Mouse (Mus musculus): ENCODE results near the gene Ythdf2.

DNA sequence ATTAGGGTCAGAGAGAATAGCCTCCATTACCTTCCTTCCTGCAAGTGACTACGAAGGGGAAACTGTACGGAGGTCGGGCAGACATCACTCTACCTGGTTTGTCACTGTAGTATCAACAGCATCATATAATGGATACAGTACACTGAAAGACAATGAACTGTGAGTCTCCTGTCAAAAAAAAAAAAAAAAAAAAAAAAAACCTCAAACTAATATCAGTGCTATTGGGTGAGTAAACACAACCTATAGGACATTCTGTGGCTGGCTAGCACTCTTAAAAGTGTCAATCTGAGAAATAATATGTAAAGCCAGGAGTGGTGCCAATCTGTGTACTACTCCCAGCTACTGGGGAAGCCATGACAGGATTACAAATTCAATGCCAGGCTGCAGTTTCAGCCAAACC lies 28.9 kb downstream of the Ythdf2 start:
- TF ChIP-seq POLR2A (IDR thresholded peaks at IDR 0.05; ENCODE audit: insufficient read depth, low read depth, low read length) (no peak), CTCF (IDR thresholded peaks at IDR 0.05) (no peak)

All from heart, adult 2 months (tissue).